Mouse (Mus musculus) urinary bladder, adult 18-20 months (tissue): ENCODE measurements around the gene Thrap3.

Experiments
- DNase-seq, 2 experiments: peaks; one replicate each; pipeline ENCODE4 v3.0.0; 2022; ENCODE audit warnings: low spot score in 2 of 2, mixed read lengths in 2 of 2

The Thrap3 gene

DNA sequence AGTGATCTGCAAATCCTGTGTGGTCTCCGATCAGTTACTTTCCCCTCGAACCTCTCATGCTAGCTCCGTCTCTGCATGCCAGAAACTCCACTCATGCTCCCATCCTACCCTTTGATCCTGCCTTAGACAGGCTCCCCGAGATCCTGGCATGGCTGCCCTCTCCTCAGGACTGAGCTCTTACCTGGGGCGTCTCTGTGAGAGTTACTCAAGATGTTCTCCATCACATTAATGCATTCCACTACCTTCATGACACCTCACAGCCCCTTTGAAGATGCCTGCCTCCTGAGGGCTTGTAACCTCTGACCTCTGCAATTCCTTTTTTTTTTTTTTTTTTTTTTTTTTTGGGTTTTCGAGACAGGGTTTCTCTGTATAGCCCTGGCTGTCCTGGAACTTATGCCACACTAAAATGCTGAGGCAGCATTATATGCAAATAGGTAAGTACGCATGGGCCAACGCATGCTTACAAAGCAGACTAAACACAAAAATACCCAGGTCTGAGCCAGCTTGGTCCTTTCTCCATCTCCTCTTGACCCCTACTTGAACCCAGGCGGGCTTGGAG, 55.5 kb downstream of the Thrap3 start:
- DNase-seq = no peak

DNA sequence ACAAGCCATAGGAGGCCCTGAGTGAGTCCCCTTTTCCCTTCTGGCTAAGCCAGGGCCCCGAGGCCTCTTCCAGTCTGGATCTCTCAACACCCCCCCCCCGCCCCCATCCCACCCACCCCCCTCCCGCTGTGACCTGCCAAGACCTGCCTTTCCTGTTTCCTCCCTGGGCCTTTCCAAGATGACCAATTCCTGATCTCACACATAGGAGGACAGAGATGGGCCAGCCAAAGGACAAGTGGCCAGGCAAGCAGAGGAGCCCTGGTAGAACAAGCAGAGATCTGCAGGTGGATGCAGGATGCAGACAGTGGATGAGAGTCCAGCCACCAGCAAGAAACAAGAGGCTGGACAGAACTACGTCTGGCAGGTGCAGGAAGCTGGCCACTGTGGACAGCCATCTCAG, 57.2 kb downstream of the Thrap3 start:
- DNase-seq = no peak

DNA sequence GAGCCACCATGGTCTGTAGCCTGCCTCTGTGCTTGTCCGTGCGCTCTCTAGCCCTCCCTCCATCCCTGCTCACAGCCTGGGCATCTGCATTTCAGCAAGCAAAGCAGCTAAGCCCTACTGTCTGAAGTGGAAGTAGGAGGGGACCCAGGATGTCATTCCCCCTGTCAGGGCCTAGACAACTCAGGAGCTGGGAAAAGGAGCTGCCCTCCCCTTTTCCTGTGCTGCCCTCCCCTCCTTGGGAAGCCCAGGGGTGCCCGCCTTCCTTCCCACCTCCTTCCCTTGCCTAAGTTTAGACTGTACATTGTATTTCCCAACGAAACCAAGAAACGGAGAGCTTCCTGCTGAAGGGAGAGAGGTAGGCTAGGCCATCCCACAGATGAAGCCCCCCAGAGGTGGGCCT, 61.5 kb downstream of the Thrap3 start:
- DNase-seq = no peak

DNA sequence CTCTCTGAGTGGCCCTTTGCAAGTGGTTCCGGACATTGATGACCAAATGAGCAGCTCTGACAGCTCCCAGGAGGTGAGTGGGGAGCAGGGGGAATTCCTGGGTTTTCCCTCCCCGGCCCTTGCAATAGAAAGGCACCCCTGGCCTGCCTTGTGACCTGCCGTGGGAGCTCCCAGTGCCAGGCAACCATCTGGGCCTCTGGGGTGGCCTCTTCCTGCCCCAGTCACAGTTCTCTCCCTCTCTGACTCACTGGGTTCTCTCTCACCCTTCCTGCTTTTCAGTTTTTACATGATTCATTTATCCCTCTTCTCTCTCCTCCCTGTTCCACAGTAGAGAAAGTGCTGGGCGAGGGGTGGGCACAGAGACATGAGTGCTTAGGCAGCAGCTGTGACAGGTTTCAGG, 64.8 kb downstream of the Thrap3 start:
- no peak for DNase-seq

DNA sequence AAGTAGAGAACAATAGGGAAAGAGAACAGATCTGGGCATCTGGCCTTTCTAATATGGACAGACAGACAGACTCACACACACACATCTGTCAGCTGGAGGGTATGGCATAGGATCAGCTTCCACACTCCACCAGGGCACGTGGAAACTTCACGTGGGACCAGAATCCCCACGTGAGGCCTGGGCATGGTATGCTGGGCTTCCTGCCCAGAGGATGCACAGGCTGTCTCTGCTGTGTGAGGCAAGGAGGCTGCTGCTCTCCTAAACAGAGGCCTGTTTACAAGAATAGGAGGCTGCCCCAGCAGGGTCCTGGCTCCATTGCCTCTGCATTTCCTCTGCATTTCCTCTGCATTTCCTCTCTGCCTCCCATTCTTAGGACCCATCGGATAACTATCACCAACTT, 67.9 kb downstream of the Thrap3 start:
- no peak for DNase-seq

DNA sequence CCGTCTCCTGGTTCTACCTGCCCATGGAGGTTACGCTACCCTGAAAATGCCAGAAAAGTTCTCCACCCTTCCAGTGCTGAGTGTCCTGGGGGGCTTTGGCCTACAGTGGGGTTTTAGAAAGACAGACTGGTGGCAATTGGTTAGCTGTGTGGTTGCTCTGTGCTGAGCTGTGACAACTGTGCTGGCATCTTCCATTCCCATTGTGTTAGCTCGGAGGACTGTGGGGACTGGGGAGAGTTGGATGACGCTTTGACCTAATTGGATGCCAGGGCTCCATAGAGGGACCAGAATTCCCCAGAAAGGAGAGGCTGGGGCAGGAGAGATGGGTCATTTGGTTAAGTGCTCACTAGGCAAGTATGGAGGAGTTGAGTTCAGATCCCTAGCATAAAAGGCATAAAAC, 68.3 kb downstream of the Thrap3 start:
- DNase-seq = no peak

DNA sequence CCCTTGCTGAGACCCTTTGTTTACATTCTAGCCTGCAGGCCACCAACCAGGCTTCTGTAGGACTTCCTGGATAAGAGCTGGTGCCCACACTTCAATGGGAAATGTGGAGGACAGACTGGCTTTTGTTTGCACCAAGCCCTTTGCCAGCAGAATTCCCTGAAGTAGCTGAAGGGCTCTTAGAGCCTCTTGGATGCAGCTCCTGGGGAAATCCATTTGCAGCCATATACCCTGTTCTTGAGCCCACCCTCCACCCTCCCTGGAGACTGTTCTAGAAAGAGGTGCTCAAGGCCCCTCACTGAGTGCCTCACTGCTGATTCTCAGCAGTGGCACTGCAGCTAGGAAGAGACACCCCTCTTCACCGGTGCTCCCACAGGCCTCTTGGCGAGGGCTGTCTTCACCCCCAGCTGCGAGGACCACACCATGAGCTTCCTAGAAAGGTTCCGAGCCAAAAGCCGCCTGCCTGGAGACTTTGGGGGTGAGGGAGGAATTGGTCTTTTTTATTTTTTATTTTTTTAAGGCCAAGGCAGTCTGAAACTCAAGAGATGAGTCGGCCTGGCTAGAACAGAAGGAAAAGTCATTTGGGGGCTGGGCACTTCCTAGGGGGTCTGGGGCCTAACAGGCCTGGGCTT, 69.8 kb downstream of the Thrap3 start:
- DNase-seq = no peak

DNA sequence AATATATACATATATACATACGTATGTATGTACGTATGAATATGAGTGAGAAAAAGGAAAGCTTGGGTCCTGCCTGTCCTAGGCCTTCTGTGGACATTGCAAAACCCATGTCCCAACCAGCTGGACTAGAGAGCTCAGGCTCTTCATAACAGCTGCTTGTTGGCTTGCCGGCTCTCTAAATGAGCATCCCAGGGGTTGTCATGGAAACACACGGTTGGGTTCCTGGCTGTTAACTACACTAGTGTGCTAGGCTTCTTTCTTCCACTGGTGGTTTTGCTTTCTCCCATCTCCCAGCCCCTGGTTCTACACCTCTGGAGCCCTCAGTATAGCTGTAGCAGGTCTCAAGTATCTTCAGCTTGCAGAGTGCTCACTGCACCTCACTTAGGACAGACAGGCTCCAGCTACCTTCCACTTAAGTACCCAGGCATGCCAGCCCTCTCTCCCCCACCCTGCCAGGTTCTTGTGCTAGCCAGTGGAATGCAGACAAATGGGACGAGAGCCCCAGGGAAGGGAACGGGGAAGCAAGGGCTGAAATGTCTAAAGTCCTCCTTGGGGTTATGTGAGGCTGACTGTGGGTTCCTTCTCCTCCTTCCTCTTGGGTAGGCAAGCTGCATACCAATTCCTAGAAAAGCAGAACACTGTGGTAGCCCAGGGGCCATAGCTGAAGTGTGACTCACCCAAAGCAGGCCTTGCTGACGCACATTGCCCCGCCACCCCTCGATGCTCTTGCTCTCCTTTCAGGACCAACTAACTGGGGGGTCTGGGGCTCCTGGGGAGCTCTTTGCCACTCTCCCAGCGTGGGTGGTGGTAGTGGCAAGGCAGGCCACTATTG, 71.1 kb downstream of the Thrap3 start:
- no peak for DNase-seq

DNA sequence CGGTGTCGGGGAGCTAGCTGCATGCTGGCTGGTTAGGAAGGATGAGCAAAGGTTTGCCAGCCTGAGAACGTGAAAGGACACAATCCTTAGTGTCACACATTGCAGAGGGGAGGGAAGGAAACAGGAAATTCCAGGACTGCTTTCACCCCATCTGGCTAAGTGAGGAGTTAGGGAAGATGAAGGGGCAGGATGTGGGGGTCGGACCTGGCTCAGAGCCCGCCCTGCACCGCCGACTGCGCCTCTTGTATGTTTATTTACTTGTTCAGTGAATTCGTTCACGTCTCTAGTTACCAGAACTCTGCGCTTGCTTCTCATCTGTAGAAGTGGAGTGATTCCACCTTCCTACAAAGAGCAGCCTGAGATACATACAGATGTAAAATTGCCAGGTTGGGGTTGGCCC, 72.1 kb downstream of the Thrap3 start:
- no peak for DNase-seq

DNA sequence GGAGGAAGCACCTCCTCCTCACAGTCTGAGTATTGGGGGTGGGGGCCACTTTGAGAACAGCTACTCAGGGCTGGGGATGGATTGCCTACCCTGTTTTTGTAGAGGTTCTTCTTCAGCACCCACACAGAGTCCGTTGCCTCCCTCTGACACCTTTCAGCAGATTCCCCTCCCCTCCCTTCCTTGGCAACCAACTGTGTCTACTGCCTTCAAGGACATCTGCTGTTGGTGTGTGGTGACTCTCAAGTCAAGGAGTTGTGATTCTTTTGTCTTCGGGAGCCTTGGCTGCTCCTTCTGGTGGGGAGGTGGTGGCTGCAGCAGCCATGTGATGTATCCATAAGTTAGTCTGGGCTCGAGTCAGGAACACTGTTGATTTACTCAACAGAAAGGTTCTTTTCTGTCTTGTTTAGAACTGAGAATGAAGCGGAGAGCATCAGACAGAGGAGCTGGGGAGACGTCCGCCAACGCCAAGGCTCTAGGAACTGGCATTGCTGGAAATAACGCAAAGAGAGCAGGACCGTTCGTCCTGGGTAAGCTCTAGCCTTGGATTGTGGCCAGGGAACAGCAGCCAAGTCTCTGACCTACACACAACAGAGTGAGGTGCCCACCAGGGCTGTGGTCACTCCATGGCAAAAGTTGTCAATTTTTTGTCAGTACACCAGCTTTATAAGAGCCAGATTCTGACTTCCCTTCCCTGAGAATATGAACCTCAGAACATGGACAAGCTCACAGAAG, 79.1 kb downstream of the Thrap3 start:
- DNase-seq = no peak

DNA sequence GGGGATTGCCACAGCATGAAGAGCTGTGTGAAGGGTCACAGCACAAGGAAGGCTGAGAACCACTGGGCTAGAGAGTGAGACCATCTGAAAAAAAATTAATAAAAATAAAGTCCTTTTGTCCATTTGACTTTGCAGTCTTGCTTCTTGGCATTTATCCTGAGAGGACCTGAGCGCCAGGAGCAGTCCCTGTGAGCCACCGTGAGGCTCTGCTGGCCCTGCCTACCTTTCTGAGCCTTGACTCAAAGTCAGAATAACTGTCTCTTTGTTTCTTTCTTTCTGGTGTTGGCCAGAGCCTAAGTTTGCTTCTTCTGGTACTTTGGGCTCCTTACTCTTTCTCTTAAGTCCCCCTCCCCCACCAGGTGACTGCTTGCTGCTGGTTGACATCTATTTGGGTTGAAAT, 82.1 kb downstream of the Thrap3 start:
- DNase-seq = no peak

DNA sequence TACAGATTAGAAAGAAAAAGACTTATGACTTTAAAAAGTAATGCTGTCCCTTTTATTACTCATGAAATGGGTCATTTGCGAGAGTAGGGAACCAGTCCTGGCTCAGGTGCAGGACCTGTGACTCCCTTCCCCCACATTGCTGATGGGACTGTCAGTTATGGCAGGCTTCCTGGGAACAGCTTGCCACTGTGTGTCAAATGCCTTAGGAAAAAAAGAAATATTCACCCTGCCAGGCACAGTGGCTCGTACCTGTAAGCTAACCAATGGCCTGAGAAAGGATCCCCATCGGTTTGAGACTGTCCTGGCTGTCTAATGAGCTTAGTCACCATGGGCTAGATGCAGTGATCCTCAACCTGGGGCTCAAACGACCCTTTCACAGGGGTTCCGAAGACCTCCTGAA, 82.5 kb downstream of the Thrap3 start:
- DNase-seq = no peak

DNA sequence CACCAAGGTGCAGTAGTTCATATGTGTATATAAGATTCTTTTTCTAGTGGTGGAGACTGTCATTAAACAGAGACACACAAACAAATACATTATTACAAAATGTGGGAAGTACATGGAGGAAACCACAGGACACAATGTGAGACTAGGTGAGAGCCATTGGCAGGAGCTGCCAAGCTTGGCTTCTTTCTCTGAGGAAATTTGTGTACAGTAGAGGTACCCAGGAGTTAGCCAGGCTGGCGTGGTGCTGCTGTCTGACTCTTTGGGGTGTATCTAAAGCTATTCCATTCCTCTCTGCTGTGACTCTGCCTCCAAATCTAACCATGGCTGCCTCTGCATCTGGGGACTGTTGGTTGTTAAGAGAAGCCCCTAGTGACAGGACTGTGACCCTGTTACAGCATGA, 83.5 kb downstream of the Thrap3 start:
- DNase-seq = no peak

DNA sequence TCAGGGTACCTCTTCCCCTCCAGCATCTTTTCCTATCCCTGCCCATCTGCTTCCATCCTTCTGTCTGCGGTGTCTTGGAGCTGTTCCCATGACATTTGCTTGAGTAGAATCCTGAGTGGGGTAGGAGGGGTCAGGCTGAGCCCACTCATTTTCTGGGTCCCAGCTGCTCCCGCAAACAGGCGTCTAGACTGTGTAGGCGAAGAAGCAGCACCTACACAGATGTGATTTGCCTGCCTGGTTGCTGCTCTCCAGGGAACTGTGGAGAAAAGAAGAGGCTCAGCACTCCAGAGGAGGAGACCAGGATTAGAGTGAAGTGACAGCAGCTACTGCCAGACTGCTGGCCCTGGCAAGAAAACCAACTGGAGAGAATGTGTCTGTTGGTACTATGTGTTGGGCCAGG, 83.9 kb downstream of the Thrap3 start:
- DNase-seq = no peak

DNA sequence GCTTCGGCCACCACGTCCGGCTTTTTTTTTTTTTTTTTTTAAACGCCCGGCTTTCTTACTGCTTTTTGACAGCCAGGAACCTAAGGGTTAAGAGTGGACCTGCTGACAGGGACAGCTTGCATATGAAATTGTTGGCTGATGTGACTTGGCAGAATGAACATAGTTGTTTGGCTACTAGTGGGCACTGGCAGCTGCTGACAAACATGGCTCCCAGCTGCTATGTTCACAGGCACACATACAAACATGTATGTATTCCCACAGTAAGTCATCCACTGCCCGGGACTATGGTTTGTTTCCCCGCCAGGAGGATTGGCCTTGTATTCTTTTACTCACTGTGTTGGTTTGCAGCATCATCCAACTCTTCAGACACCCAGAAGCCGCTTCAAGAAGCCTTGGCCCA, 85.4 kb downstream of the Thrap3 start:
- no peak for DNase-seq

DNA sequence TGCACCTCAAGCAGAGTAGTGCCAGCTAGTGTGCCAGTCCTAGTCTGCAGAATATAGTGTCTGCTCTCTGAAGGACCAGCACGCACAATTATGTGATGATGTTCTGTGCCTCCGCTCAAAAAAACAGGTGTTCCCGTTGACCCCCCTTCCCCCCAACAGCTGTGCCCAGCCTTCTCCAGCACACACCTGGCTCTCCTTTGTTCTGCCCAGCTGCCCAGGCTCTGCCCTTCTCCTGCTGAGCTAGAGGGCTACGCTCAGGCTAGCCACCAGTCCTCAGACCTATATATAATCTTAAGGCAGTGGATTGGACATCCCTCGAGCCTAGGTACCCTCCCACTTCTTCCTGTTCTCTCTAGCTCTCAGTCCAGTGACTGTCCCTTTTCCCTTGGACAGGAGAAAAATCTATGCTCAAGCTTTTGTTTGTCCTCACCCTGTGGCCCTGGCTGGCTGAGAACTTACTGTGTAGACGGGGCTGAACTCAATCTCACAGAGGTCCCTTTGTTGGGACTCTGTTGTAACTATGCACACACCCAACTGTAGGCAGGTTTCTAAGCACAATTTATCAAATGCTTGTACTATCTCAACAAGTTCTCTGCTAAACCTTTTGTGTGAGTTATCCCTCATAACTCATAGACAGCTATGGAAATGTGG, 86.6 kb downstream of the Thrap3 start:
- no peak for DNase-seq

DNA sequence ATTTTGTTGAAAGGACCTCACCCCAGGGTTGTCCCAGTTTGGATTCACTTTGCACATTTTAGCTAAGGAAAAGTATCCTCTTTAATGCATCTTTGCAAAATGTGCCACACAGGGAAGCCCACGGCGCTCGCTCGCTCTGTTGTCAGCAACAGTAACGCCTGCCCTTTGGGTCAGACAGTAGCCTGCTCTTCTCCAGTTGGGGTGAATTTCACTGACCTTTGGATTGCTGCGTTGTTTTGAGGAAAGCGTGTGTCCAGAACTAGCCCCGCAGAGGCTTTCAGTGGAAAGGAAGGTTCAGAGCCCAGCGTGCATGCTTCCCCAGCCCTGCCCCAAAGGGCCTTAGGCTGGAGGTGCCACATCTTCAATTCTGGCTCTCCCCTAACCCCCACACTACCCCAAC, 87.1 kb downstream of the Thrap3 start:
- no peak for DNase-seq
